Mouse (Mus musculus): ENCODE results near the gene Mypn. TPM values are rescaled to one million over a fixed set of nuclear protein-coding genes. Genes with fewer than 3 reads are reported as not detected.

Mypn gene
- polyA plus RNA-seq, 1 experiment from 2014 or later = 8.7 TPM

DNA sequence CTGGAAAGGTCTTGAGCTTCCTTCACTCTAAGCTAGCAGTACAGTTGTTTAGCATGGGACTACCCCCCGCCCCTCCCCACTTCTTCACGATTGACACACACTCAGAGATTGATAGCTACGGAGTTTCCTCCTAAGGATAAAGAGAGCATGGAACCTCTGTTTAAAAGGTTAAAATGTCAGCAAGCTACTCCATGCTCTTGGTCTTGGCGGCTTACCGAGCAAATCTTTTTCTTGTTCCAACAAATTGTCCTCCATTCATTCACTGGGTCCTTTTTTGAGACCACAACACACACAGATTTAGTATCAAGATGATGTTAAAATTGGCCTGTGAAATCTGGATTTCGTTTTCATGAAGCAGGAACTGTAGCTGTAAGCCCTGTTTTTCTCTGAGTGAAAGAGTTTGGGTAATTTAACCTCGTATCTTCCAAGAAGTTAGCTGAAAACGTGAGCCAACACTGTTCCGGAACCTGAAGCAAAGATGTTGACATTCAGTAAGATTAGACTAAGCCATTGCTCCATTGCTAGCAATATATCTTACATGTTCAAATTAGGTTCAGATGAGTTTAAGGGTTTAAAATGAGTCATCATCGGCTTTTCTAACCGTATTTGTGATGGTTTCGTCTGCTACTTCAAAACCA is 39.2 kb upstream of the Mypn start:
- Histone ChIP-seq H3K4me3 (ENCODE audit: control insufficient read depth in 1 of 2, insufficient read depth in 1 of 2, low read depth in 1 of 2, low read length in 2 of 2) (peak overlapping the region; percentile 41 to 77; a peak in 3 of 4 replicates), H3K9ac (ENCODE audit: low read length) (peak overlapping the region; percentile 67), H3K27ac (replicated peaks in 1 of 2; ENCODE audit: control insufficient read depth in 1 of 2, insufficient read depth in 1 of 2, low read depth in 2 of 2, low read length in 2 of 2) (no peak overlapping the region), H3K4me2 (ENCODE audit: low read length) (peak overlapping the region; percentile 75), H3K36me3 (ENCODE audit: control insufficient read depth, insufficient read depth, low read length) (peaks cover 14% of the 10 kb centered on the region), H3K4me1 (ENCODE audit: control insufficient read depth in 2 of 2, insufficient read depth in 2 of 2, low read length in 2 of 2) (peaks cover 0 to 17% of the 10 kb centered on the region in 2 experiments; a peak in 3 of 4 replicates), H3K27me3 (ENCODE audit: control insufficient read depth, insufficient read depth, low read length) (no peaks in the 10 kb centered on the region), H3K9me3 (ENCODE audit: control insufficient read depth, low read length) (no peaks in the 10 kb centered on the region)
- WGBS = 20% methylated on average over 12 of the region's 12 CpGs
- no peak for ATAC-seq (ENCODE audit: insufficient number of reproducible peaks, insufficient read depth, low FRiP score, low read depth)

- no peak for ATAC-seq (ENCODE audit: insufficient number of reproducible peaks, insufficient read depth, low FRiP score, low read depth)
- 63% methylated on average over 2 of the region's 2 CpGs for WGBS
Measured at GRCm38 (mm10) chr10:63240868-63241271, 37.1 kb upstream of the Mypn start.

DNA sequence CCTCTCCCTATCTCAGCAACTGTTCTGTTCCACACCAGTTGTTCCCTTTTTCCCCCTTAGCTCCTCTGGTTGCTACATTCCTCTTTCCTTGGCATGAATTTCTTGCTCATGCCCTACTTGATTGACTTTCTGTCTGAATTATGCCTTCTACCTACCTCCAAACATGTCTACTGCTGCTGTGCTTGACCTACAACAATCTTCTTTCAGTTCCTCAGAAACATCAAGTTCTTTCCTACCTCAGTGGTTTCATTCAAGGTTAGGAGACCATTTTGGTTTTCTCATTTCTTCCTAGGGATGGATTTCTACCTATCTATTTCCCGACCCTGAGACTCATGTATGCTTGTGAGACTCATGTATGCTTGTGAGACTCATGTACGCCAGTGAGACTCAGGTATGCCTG is 36.1 kb upstream of the Mypn start:
- Histone ChIP-seq H3K36me3 (ENCODE audit: control insufficient read depth, insufficient read depth, low read length) (no peaks in the 10 kb centered on the region), H3K9ac (ENCODE audit: low read length) (no peak overlapping the region), H3K4me1 (ENCODE audit: control insufficient read depth in 2 of 2, insufficient read depth in 2 of 2, low read length in 2 of 2) (peaks cover 0 to 9% of the 10 kb centered on the region in 2 experiments; a peak in 3 of 4 replicates), H3K27me3 (ENCODE audit: control insufficient read depth, insufficient read depth, low read length) (no peaks in the 10 kb centered on the region), H3K4me3 (ENCODE audit: control insufficient read depth in 1 of 2, insufficient read depth in 1 of 2, low read depth in 1 of 2, low read length in 2 of 2) (no peak overlapping the region), H3K4me2 (ENCODE audit: low read length) (no peak overlapping the region), H3K9me3 (ENCODE audit: control insufficient read depth, low read length) (no peaks in the 10 kb centered on the region), H3K27ac (replicated peaks in 1 of 2; ENCODE audit: control insufficient read depth in 1 of 2, insufficient read depth in 1 of 2, low read depth in 2 of 2, low read length in 2 of 2) (no peak overlapping the region)
- WGBS = 68% methylated on average over 2 of the region's 2 CpGs
- no peak for ATAC-seq (ENCODE audit: insufficient number of reproducible peaks, insufficient read depth, low FRiP score, low read depth)

More at GRCm38 (mm10) chr10:63240868-63241271, 37.1 kb upstream of the Mypn start:
- Histone ChIP-seq H3K4me1 (ENCODE audit: control insufficient read depth in 2 of 2, insufficient read depth in 2 of 2, low read length in 2 of 2) (peaks cover 0 to 17% of the 10 kb centered on the region in 2 experiments; a peak in 3 of 4 replicates), H3K9ac (ENCODE audit: low read length) (no peak overlapping the region), H3K9me3 (ENCODE audit: control insufficient read depth, low read length) (no peaks in the 10 kb centered on the region), H3K27ac (replicated peaks in 1 of 2; ENCODE audit: control insufficient read depth in 1 of 2, insufficient read depth in 1 of 2, low read depth in 2 of 2, low read length in 2 of 2) (no peak overlapping the region), H3K4me2 (ENCODE audit: low read length) (no peak overlapping the region), H3K27me3 (ENCODE audit: control insufficient read depth, insufficient read depth, low read length) (no peaks in the 10 kb centered on the region), H3K4me3 (ENCODE audit: control insufficient read depth in 1 of 2, insufficient read depth in 1 of 2, low read depth in 1 of 2, low read length in 2 of 2) (no peak overlapping the region), H3K36me3 (ENCODE audit: control insufficient read depth, insufficient read depth, low read length) (peaks cover 5% of the 10 kb centered on the region)

- Histone ChIP-seq H3K4me2 (ENCODE audit: low read length) (no peak overlapping the region), H3K9ac (ENCODE audit: low read length) (no peak overlapping the region), H3K27ac (replicated peaks in 1 of 2; ENCODE audit: control insufficient read depth in 1 of 2, insufficient read depth in 1 of 2, low read depth in 2 of 2, low read length in 2 of 2) (no peak overlapping the region), H3K27me3 (ENCODE audit: control insufficient read depth, insufficient read depth, low read length) (no peaks in the 10 kb centered on the region), H3K36me3 (ENCODE audit: control insufficient read depth, insufficient read depth, low read length) (no peaks in the 10 kb centered on the region), H3K4me3 (ENCODE audit: control insufficient read depth in 1 of 2, insufficient read depth in 1 of 2, low read depth in 1 of 2, low read length in 2 of 2) (no peak overlapping the region), H3K9me3 (ENCODE audit: control insufficient read depth, low read length) (no peaks in the 10 kb centered on the region), H3K4me1 (ENCODE audit: control insufficient read depth in 2 of 2, insufficient read depth in 2 of 2, low read length in 2 of 2) (peaks cover 0 to 7% of the 10 kb centered on the region in 2 experiments; a peak in 3 of 4 replicates)
- WGBS = 69% methylated on average over 4 of the region's 4 CpGs
- no peak for ATAC-seq (ENCODE audit: insufficient number of reproducible peaks, insufficient read depth, low FRiP score, low read depth)
Measured at GRCm38 (mm10) chr10:63238090-63238489, 34.3 kb upstream of the Mypn start.

GRCm38 (mm10) chr10:63237206-63237605 is 33.5 kb upstream of the Mypn start:
- Histone ChIP-seq H3K9me3 (ENCODE audit: control insufficient read depth, low read length) (no peaks in the 10 kb centered on the region), H3K36me3 (ENCODE audit: control insufficient read depth, insufficient read depth, low read length) (no peaks in the 10 kb centered on the region), H3K9ac (ENCODE audit: low read length) (no peak overlapping the region), H3K4me2 (ENCODE audit: low read length) (no peak overlapping the region), H3K27me3 (ENCODE audit: control insufficient read depth, insufficient read depth, low read length) (no peaks in the 10 kb centered on the region), H3K4me1 (ENCODE audit: control insufficient read depth in 2 of 2, insufficient read depth in 2 of 2, low read length in 2 of 2) (no peaks in the 10 kb centered on the region), H3K27ac (replicated peaks in 1 of 2; ENCODE audit: control insufficient read depth in 1 of 2, insufficient read depth in 1 of 2, low read depth in 2 of 2, low read length in 2 of 2) (no peak overlapping the region), H3K4me3 (ENCODE audit: control insufficient read depth in 1 of 2, insufficient read depth in 1 of 2, low read depth in 1 of 2, low read length in 2 of 2) (no peak overlapping the region)
- WGBS = 90% methylated on average over 2 of the region's 2 CpGs
- no peak for ATAC-seq (ENCODE audit: insufficient number of reproducible peaks, insufficient read depth, low FRiP score, low read depth)

GRCm38 (mm10) chr10:63236663-63237062 is 32.9 kb upstream of the Mypn start:
- H3K27ac ChIP-seq (replicated peaks in 1 of 2; ENCODE audit: control insufficient read depth in 1 of 2, insufficient read depth in 1 of 2, low read depth in 2 of 2, low read length in 2 of 2) = no peak overlapping the region
- no peaks in the 10 kb centered on the region for H3K4me1 ChIP-seq (ENCODE audit: control insufficient read depth in 2 of 2, insufficient read depth in 2 of 2, low read length in 2 of 2)
- H3K9ac ChIP-seq (ENCODE audit: low read length) = no peak overlapping the region
- no peaks in the 10 kb centered on the region for H3K9me3 ChIP-seq (ENCODE audit: control insufficient read depth, low read length)
- H3K4me2 ChIP-seq (ENCODE audit: low read length) = no peak overlapping the region
- H3K27me3 ChIP-seq (ENCODE audit: control insufficient read depth, insufficient read depth, low read length) = no peaks in the 10 kb centered on the region
- H3K4me3 ChIP-seq (ENCODE audit: control insufficient read depth in 1 of 2, insufficient read depth in 1 of 2, low read depth in 1 of 2, low read length in 2 of 2) = no peak overlapping the region
- ATAC-seq (ENCODE audit: insufficient number of reproducible peaks, insufficient read depth, low FRiP score, low read depth) = no peak
- H3K36me3 ChIP-seq (ENCODE audit: control insufficient read depth, insufficient read depth, low read length) = no peaks in the 10 kb centered on the region
- 88% methylated on average over 6 of the region's 6 CpGs for WGBS

GRCm38 (mm10) chr10:63235889-63236288 is 32.1 kb upstream of the Mypn start:
- no peak for ATAC-seq (ENCODE audit: insufficient number of reproducible peaks, insufficient read depth, low FRiP score, low read depth)
- H3K9ac ChIP-seq (ENCODE audit: low read length) = no peak overlapping the region
- H3K4me3 ChIP-seq (ENCODE audit: control insufficient read depth in 1 of 2, insufficient read depth in 1 of 2, low read depth in 1 of 2, low read length in 2 of 2) = no peak overlapping the region
- H3K4me1 ChIP-seq (ENCODE audit: control insufficient read depth in 2 of 2, insufficient read depth in 2 of 2, low read length in 2 of 2) = peaks cover 0 to 7% of the 10 kb centered on the region in 2 experiments; a peak in 2 of 4 replicates
- H3K36me3 ChIP-seq (ENCODE audit: control insufficient read depth, insufficient read depth, low read length) = no peaks in the 10 kb centered on the region
- no peaks in the 10 kb centered on the region for H3K9me3 ChIP-seq (ENCODE audit: control insufficient read depth, low read length)
- H3K4me2 ChIP-seq (ENCODE audit: low read length) = no peak overlapping the region
- no peak overlapping the region for H3K27ac ChIP-seq (replicated peaks in 1 of 2; ENCODE audit: control insufficient read depth in 1 of 2, insufficient read depth in 1 of 2, low read depth in 2 of 2, low read length in 2 of 2)
- no peaks in the 10 kb centered on the region for H3K27me3 ChIP-seq (ENCODE audit: control insufficient read depth, insufficient read depth, low read length)
- 80% methylated on average over 8 of the region's 8 CpGs for WGBS

DNA sequence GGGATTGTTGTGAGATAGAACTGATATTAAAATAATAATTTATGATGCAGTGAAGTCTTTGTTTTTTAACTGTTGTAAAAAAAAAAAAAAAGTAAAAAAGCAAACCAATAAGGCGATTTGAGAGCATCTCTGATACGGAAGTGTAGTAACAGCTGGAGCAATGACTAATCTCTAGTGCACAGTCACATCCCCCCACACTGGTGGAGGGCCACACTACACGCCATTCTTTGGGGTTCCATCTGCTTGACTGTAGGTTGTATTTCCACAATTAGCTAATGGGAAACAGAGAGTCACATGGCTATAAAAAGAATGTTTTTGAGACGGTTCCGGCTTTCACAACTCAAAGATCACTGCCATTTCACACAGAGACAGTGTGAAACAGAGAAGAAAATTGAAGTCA is 30.4 kb upstream of the Mypn start:
- 82% methylated on average over 5 of the region's 5 CpGs for WGBS
- Histone ChIP-seq H3K36me3 (ENCODE audit: control insufficient read depth, insufficient read depth, low read length) (no peaks in the 10 kb centered on the region), H3K4me3 (ENCODE audit: control insufficient read depth in 1 of 2, insufficient read depth in 1 of 2, low read depth in 1 of 2, low read length in 2 of 2) (no peak overlapping the region), H3K27ac (replicated peaks in 1 of 2; ENCODE audit: control insufficient read depth in 1 of 2, insufficient read depth in 1 of 2, low read depth in 2 of 2, low read length in 2 of 2) (no peak overlapping the region), H3K27me3 (ENCODE audit: control insufficient read depth, insufficient read depth, low read length) (no peaks in the 10 kb centered on the region), H3K9me3 (ENCODE audit: control insufficient read depth, low read length) (no peaks in the 10 kb centered on the region), H3K4me1 (ENCODE audit: control insufficient read depth in 2 of 2, insufficient read depth in 2 of 2, low read length in 2 of 2) (peaks cover 0 to 12% of the 10 kb centered on the region in 2 experiments; a peak in 3 of 4 replicates), H3K9ac (ENCODE audit: low read length) (no peak overlapping the region), H3K4me2 (ENCODE audit: low read length) (no peak overlapping the region)
- no peak for ATAC-seq (ENCODE audit: insufficient number of reproducible peaks, insufficient read depth, low FRiP score, low read depth)
